Mouse (Mus musculus) small intestine, adult 2 months (tissue): Measurements from ENCODE around the gene Tfrc.

Experiments used
- CTCF ChIP-seq: fragments of 200-500 bp; IDR thresholded peaks from 2 replicates; pipeline ENCODE4 v1.5.1; 2012; ENCODE audit warnings: low read depth, mild to moderate bottlenecking, control low read depth, inconsistent platforms, low read length, moderate library complexity, mixed read lengths; ENCODE audit not compliant: insufficient replicate concordance, insufficient read length; ENCODE audit errors: extremely low read depth
- POLR2A ChIP-seq: fragments of 200-500 bp; IDR thresholded peaks from 2 replicates; pipeline ENCODE4 v1.6.1; 2012; ENCODE audit warnings: low read depth, mild to moderate bottlenecking, control low read depth, inconsistent platforms, low read length, moderate library complexity

DNA sequence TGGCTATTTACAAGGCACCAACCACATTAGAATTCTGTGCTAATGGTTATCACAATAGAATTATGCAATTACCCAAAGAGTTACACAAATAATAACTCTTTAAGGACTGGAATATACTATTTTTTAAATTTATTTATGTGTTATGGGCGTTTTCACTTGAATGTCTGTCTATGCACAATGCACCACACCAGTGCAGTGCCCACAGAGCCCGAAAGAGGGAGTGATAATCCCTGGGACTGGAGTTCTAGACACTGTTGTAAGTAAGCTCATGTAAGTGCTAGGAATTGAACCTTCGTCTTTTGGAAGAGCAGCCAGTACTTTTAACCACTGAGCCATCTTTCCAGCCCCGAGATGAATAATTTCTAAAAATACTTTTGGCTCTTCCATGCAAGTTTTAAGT is 46.8 kb downstream of the Tfrc start:
- TF ChIP-seq CTCF (no peak), POLR2A (no peak)
